Mouse (Mus musculus) urinary bladder, adult 2 months (tissue): ENCODE data around the gene Poglut1. TPM values are rescaled to one million over a fixed set of nuclear protein-coding genes. Genes with fewer than 3 reads are reported as not detected.
A peak's percentile ranks its signal among the peaks of the same experiment; 100 is the strongest.

ENCODE experiments used
- DNase-seq: peaks from one replicate; pipeline ENCODE4 v3.0.0; 2022; ENCODE audit warnings: low spot score
- polyA plus RNA-seq: library from polyadenylated mRNA; depleted of rRNA; stranded (reverse); fragments of >200 nt; gene quantifications from 2 replicates; pipeline ENCODE4 v1.2.3, GENCODE M21; 2012; rRNA removed

Poglut1 gene
- polyA plus RNA-seq, result 39.9 and 40.8 TPM in 2 replicates

- DNase-seq, result peak; percentile 53
Observed at GRCm38 (mm10) chr16:38549479-38550396, at the start of gene Poglut1. Poglut1 (minus strand) TSS chr16:38550258.

GRCm38 (mm10) chr16:38598986-38599680, 49.1 kb upstream of the Poglut1 start:
- DNase-seq, result no peak

GRCm38 (mm10) chr16:38596651-38597050, 46.6 kb upstream of the Poglut1 start:
- no peak for DNase-seq

GRCm38 (mm10) chr16:38596099-38596498, 46.0 kb upstream of the Poglut1 start:
- no peak for DNase-seq

- DNase-seq, result no peak
Observed at GRCm38 (mm10) chr16:38594435-38594834, 44.4 kb upstream of the Poglut1 start.

- DNase-seq, result no peak
Observed at GRCm38 (mm10) chr16:38592946-38593345, 42.9 kb upstream of the Poglut1 start.

- no peak for DNase-seq
Observed at GRCm38 (mm10) chr16:38592026-38592678, 42.1 kb upstream of the Poglut1 start.

- DNase-seq, result no peak
Observed at GRCm38 (mm10) chr16:38591506-38591905, 41.4 kb upstream of the Poglut1 start.

- DNase-seq, result no peak
Observed at GRCm38 (mm10) chr16:38587572-38587971, 37.5 kb upstream of the Poglut1 start.

- DNase-seq, result no peak
Observed at GRCm38 (mm10) chr16:38587163-38587562, 37.1 kb upstream of the Poglut1 start.

GRCm38 (mm10) chr16:38585186-38585585, 35.1 kb upstream of the Poglut1 start:
- DNase-seq, result no peak

GRCm38 (mm10) chr16:38584761-38585160, 34.7 kb upstream of the Poglut1 start:
- DNase-seq, result no peak

- DNase-seq, result no peak
Observed at GRCm38 (mm10) chr16:38571481-38571880, 21.4 kb upstream of the Poglut1 start.

GRCm38 (mm10) chr16:38568192-38568591, 18.1 kb upstream of the Poglut1 start:
- DNase-seq, result no peak

GRCm38 (mm10) chr16:38563516-38563915, 13.5 kb upstream of the Poglut1 start:
- no peak for DNase-seq

- DNase-seq, result no peak
Observed at GRCm38 (mm10) chr16:38562968-38563327, 12.9 kb upstream of the Poglut1 start.

- DNase-seq, result peak; percentile 93
Observed at GRCm38 (mm10) chr16:38562131-38562967, 12.3 kb upstream of the Poglut1 start.

GRCm38 (mm10) chr16:38558221-38558748, 8.2 kb upstream of the Poglut1 start, which contains the start of gene Tmem39a:
Tmem39a (plus strand) TSS chr16:38558698.
- DNase-seq, result no peak

- no peak for DNase-seq
Observed at GRCm38 (mm10) chr16:38555988-38556387, 5.9 kb upstream of the Poglut1 start.

GRCm38 (mm10) chr16:38548000-38548399, 2.1 kb downstream of the Poglut1 start:
- DNase-seq, result no peak
